Mouse (Mus musculus): ENCODE measurements around the gene Mzf1.

Gene Mzf1

DNA sequence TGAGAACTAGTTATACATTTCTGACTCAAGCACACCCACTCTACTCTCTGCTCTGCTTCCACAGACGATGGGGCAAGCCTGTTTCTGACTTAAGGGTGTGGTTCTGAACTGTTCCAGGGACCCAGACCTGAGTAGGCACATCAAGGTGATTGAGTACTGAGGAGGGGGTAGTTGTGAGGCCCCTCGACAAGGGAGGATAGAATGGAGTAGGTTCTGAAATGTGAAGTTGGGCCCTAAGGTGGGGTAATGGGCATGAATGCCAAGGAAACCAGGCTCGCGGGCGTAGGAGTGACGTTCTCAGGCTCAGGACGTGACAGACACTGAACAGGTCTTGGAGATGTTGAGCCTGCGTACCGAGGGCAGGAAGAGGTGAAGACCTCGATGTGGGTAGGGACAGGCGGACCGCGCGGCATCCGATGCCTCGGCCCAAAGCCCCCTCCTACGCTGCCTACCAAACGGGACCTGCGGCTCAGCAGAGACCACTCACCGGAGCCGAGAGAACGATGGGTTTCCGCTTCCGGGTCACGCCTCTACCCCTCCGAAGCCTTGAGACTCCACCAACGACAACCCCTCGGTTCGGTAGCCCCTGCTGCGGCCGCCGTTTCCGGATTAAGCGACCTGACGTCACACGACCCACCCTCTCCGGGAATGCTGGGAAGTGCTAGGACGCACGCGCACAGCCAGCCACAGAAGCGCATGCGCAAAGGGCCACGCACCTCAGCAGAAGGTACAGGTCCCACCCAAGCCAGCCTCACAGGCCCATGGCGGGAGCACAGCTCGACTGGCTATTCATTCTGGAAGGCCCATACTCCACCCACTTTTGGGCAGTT lies 20.2 kb downstream of the Mzf1 start, which contains the start of gene Chmp2a:
Gene Chmp2a (minus strand): TSS at position 660 of the 830 bp plus-strand sequence.
- peak; percentile 99 for DNase-seq

DNA sequence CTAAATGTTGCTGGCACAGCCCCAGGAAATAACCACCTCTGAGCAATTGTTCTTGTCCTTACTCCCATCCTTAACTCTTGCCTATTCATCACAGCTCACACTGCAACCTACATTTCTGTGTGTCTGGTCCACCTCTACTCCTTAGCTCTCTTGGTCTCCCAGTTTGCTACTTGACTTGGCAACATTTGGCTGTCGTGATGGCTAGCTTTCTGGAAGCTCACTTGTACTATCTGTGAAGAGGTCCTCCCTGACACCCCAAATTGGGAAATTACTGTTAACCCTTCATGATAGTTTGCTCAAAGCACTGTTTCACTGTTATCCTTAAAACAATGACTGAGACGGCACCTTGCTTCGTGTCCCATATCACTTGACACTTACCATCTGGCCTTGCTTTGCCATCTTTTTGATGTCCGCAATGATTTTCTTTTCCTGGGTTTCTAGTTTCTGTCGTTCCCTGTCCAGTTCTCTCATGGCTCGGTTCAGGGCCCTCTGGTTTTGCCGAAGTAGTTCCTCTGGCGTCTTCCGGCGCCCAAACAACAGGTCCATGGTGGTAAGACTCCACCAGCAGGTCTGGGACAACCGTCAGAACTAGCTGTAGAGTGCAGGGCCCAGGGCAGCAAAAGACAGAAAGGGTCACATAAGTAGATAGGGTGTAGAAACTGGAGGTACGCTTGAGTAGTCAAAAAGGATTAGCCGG lies 21.0 kb downstream of the Mzf1 start:
- peak in 1 of 2 experiments; percentile 21 for DNase-seq

DNA sequence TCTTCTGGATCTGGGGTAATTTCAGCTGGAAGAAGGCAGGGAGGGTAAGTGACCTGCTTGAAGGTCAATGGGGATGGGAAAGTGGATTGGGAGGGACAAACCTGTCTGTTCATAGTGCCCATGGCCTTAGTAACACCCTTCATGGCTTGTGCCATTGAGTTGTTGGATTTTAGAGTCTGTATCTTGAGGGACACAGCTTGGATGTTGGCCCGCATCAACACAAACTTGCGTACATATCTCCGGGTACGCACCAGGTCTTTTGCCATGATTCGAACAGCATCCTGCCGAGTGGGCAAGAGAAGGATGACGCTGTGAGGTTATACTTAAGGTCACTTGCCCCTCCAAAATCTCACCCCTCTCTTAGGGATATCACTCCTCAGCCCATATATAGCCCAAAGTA lies 22.0 kb downstream of the Mzf1 start:
- peak in 1 of 2 experiments; percentile 9 for DNase-seq

DNA sequence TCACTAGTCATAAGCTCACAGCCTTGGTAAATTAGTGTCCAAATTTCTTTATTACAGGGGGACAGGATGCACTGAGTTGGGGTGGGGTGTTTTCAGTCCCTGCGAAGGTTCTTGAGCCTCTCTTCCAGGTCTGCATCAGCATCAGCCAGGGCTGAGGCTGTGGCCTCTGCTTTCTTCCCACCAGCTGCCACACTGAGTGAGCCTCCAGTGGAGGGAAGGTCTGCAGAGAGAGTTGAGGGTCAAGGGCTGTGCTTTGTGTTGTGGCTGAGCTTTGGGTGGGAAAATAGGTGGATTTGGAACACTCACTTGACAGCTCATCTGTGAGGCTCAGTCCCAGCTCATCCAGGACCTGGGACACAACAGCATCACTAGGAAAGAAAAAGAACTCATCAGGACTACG lies 22.6 kb downstream of the Mzf1 start:
- DNase-seq, result no peak

DNA sequence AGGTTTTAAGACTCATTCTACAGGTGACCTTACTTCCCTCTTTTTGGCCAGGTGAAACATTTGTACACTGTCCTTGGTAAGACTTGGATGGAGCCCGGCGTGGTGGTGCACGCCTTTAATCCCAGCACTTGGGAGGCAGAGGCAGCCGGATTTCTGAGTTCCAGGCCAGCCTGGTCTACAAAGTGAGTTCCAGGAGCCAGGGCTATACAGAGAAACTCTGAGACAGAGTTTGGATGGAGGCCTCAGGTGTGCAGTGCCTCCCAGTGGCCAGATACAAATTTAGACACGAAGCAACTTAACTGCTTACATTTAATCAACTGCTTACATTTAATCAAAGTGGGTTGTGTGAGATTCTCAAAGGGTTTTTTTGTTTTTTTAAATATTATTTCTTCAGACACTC lies 23.5 kb downstream of the Mzf1 start:
- DNase-seq, result peak; percentile 18 to 45

DNA sequence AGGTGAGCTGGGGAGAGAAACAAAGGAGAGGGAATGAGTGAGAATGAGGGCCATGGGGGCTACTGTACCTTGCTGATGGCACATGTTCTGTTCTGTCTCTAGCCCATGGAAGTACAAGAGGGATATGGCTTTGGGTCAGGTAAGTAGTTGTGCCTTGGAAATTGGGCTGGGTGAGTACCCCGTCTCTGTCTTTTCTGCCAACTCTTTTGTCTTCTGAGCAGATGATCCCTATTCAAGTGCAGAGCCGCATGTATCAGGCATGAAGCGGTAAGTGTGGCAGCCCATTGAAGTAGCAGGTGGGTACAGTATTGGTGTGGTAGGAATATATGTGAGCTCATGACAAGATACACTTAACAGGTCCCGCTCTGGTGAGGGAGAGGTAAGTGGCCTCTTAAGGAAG lies 25.6 kb downstream of the Mzf1 start:
- no peak for DNase-seq

DNA sequence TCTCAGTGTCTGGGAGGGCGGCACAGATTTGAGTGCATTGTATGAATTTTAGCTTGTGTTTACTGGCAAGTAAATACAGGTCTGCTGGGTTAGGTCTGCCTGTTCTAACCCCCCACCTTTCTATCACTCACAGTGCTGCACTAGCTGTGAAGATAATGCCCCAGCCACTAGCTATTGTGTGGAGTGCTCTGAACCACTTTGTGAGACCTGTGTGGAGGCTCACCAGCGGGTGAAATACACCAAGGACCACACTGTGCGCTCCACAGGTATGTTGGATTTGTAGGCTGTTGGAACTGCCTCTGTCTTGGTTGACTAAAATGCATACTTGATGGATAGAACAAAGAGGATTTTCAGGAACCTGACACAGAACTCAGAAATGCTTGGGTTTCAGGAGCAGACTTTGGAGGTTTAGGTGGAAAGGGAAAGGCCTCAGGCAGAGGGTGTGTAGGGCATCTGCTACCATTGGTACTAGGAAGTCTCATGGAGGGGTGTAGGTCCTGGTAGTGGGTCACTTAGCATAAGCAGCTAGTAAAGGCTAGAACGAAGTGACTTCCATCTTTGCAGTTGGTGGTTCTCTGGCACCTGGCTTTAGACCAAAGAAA lies 29.0 kb downstream of the Mzf1 start:
- no peak for DNase-seq

DNA sequence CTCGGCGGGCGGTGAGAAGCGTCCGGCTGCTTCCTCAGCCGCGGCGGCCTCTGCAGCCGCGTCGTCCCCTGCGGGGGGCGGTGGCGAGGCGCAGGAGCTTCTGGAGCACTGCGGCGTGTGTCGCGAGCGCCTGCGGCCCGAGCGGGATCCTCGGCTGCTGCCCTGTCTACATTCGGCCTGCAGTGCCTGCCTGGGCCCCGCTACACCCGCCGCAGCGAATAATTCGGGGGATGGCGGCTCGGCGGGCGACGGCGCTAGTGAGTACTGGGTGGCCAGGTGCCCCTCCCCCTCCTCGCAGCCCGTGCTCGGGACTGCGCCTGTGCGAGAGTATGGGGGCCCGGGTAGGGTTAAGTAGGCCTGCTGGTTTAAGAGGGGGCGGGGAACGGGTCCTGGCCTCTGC lies 29.8 kb downstream of the Mzf1 start:
- peak; percentile 83 to 91 for DNase-seq

DNA sequence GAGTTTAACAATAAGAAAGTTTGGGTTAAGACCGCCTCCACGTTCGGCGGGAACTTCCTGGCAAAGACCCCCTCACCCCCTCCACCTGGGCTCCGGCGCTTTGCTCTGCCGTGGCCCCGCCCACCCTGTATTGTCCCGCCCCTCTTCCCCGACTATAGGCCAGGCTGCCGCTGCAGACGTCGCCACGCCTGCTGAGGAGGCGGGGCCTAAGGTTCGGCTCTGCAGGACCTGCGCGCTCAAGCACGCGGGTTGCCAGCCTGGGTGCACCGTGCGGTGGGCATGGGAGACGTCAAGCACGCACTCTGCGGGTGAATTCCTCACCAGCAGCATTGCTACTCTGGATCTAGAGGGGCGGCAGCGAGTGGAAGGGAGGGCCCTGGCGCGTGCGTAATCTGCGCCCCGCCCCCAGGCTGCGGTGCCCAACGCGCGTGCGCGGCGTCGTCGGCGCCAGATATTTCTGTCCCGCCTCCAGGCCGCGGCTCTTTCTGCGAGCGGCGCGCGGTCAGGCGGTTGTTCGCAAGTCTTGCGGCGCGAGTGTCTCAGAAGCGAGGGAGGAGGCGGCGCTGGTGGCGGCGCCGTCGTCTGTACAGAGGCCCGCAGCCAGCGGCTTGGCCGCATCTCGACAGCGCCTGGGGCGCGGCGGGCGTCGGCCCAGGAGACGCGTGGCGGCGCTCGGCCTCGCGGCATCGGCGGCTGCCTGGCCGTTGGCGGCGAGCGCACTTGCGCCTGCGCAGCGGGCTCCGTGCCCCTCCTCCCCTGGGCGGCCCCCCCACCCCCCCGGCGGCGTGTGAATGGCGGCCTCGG lies 30.4 kb downstream of the Mzf1 start:
- DNase-seq, result peak; percentile 97 to 99

DNA sequence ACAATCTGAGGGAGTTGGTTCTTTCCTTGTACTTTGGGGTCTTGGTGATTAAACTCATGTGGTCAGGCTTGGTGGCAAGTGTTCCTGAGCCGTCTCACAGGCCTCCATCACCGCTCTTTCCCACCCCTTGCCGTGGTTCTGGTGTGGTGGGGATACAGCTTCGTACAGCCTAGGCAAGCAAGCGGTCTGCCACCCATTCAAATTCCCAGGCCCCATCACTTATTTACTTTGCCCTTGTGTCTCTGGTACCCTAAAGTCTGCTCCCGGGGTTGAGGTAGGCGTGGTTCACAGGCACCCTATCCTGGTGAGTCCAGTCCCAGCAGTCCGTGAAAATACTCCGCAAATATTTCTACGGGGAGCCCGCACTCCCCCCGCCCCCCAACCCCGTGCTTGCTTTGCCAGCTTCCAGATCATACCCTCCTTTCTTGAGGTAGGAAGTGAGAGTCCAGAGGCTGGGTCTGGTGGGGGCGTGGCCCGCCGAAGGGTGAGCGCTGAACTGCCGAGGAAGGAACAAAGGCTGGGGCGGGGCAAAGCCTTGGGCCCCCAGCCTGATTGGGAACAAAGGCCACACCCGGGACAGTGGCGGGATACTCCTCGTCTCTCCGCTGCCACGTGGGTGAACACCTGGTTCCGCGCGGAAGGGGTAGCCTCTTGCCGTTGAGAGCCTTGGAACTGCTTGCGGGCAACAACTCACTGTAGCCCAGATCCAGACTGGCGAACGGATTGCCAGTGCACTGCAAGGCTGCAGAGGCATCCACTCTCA lies 31.6 kb downstream of the Mzf1 start:
- DNase-seq, result peak; percentile 38 to 64

DNA sequence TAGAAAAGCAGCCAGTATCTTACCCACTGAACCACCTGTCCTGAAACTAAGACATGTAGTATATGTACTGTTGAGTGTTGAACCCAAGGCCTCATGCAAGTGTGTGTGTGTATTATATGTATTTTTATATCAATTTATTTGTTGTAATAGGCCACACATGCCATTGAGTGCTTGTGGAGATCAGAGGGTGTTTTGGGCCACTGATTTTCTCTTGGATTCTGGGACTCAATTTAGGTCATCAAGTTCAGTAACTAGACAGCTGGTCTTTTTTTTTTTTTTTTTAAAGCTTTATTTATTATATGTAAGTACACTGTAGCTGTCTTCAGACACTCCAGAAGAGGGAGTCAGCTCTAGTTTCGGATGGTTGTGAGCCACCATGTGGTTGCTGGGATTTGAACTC lies 39.3 kb downstream of the Mzf1 start:
- DNase-seq, result no peak

DNA sequence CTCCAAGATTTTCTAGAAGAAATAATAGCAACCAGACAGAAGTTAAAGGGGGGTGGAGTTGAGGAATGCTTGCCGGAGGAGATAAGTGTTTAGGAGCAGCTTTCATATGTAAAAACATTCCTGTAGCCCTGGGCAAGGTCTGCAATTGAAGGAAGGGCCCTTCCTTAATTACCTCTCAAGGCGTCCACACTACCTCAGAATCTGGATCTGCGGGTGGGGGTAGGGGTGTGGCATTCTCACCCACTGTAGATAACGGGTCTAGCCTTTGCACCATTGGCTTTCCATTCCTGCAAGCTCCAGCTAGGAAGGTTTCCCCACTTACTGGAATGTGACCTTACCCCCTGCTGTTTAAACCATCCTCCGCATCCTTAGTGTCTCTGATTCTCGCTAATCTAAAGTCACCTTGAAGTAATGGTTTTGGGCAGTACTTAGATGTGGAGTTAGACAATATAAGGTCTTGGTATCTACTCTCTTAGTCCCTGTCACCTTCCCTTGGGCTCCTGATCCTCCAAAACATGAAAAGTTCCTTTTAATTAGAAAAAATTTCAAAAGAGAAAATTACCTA lies 40.2 kb downstream of the Mzf1 start:
- no peak for DNase-seq

DNA sequence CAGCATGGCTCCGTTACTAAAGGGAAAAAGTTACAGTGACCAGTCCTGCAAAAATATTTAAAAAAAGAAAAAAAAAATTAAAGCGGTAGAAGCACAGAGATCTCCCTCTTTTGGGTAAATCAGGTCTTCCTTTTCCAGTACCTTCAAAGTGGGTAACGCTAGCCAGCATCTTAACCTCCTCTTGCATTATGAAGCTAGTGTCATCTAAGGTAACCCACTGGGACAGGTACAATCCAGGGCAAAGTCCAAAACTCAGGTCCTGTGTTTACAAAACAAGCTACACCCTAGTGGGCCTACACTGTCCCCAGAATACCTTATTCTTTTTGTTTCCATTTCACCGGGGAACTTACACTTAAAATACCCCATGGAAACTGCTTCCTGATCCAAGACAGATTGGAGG lies 40.9 kb downstream of the Mzf1 start:
- DNase-seq, result no peak

DNA sequence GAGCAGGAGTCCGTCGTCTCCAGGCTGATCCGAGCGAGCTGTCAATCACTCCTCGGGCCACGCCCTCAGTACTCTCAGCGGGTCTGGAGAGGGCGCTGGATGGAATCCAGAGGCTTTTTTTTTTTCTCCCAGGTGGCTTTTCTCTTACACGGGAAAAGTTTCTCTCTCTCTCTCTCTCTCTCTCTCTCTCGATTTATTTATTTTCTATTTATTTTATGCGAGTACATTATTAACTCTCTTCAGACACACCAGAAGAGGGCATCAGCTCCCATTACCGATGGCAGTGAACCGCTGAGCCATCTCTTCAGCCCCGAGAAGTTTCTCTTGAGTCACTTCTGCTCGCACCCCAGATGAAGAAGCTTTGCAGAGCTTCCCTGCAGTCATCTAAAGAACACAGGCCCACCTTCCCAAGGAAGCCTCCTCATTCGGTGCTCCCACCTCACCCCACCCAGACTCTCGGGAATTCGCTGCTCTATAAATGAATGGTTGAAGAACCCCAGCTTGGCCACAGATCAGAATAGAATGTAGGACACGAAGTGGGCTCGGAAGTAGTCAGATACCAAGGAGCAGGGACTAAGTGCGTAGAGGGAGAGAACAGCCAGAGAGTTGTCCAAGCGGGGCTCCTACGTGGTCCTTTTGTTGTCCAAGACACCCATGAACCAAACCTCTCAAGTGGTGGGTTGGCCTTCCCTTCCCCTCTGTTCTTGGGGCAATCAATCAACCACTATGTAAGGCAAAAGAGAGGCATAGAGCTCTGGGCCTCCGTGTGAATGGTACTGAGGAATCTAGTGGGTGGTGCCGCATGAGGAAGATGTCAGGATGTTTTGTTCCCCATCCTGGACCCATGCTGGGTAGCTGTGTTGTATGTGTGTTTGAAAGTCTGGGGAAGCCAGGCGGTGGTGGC lies 44.3 kb downstream of the Mzf1 start, which contains the start of gene Zbtb45:
Gene Zbtb45 (minus strand): TSS at position 30 of the 904 bp plus-strand sequence.
- DNase-seq, result peak in 1 of 2 experiments; percentile 34

DNA sequence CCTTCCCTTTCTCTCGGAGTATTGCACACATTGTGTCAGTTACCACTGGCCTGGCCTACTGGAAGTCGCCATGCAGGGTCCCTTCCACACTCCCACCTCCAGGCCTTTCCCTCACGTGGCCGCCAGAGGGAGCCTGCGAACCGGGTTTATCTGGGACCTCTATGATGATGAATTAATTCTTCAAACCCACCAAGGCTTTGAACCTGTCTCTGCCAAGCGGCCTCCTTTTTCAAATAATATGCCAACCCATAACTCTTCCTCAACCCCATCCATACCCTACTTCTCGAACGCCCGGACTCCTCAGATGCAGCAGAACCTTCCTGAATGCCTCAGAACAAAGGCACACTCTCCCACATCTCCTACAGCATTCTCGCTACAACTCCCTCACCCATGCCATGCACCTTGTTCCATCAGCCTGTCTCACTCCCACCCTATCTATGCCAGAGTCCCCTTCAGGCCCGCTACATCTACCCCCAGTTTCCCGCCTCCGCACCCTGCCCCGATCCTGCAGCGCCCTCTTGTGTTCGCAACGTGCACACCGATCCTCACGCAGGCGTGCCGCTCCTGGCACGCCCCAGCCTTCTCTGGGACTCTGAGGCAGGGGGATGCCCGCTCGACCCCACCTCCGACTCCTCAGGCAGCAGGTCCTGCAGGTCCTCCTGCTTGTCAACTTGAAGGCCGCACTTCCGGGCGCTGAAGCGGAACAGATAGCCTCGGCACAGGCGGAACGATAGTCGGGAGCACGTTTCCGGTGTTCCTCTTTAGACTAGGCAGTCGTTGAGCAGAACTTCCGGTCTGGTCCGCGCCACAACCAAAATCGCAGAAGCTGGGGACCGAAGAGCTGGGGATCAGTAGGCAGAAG lies 45.2 kb downstream of the Mzf1 start:
- DNase-seq, result peak; percentile 93 to 95

DNA sequence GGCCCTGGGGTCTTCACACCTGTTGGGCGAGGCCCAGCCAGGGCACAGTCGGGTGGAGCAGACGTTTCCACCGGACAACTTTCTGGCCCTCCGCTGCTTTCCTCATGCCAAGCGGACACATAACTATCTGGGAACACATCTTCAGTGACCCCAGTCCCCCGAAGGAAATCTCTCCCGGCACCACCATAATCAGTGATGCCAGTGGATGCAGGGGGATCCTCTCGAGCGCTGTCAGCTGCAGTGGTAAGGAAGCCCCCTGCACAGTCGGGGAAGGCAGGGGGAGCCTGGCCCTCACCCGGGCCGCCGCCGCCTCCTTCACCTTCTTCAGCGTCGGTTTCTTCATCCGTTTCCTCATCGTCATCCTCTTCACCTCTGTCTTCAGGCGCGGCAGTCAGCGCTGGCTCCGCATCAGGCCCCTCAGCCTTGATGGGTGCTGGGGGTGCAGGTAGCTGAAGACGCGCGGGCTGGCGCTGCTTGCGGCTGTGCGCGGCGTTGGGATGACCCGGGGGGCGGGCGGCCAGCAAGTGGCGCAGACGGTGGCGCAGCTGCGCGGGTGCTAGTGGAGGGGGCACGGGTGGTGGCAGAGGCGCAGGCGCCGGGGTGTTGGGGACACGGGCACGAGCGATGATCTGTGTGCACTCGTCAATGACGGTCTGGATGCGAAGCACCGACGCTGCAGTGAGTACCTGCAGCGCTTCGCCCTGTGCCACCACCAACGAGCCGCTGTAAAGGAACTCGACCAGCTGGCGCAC lies 47.0 kb downstream of the Mzf1 start:
- peak in 1 of 2 experiments; percentile 32 for DNase-seq

DNA sequence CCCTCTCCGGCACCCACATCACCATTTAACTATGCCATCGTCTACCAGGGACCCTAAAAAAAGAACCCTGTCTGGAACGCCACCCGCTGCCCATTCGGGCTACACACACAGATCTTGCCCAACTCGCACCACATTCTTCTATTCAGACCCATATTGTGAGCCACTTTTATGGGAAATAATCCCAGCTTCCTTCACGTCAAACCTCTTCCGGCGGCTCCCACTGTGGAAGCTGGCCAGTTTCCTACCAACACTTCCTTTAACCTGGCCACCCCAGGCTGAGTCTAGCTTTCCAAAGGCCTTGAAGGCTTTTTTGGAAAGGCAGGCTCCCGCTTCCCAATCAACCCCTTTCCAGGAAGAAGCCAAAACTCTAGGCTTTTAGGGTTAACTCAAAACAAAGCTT lies 48.0 kb downstream of the Mzf1 start:
- DNase-seq, result no peak

DNA sequence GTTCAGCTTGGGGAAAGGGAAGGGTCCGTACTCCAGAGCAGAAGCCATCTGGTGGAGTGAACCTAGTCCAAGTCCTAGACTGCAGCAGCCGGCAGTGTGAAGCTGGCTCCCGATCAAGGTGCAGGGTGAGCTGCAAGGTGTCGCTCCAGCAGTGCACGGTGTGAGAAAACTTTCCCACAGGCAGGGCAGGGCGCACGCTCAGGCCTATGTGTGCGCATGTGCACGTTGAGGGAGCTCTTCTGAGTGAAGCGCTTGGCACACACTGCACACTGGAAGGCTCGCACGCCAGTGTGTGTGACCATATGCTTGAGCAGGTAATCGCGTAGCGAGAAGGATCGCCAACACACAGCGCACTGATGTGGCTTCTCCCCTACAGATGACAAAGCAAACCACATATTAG lies 48.6 kb downstream of the Mzf1 start:
- peak; percentile 43 to 61 for DNase-seq

DNA sequence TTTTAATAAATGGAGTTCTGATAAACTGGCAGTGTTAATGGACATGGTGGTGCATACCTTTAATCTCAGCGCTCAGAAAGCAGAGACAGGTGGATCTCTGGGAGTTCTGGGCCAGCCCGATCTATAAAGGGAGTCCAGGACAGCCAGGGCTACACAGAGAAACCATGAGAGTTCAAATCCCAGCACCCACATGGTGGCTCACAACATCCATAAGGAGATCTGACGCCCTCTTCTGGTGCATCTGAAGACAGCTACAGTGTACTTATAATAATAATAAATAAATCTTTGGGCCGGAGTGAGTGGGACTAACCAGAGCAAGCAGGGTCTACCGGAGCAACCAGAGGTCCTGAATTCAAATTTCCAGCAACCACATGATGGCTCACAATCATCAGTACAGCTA lies 51.2 kb downstream of the Mzf1 start:
- DNase-seq, result no peak
